Mouse (Mus musculus): ENCODE results near the gene Esrrg.

Esrrg gene

GRCm38 (mm10) chr1:187975465-187976352 lies 367.1 kb downstream of the Esrrg start:
- in situ Hi-C loops (cut with MboI, MseI): no loop called here

- in situ Hi-C loops (cut with MboI, MseI): no loop called here
Observed at GRCm38 (mm10) chr1:187976353-187976730, 367.8 kb downstream of the Esrrg start.

GRCm38 (mm10) chr1:187981028-187981427 lies 372.4 kb downstream of the Esrrg start:
- in situ Hi-C loops (cut with MboI, MseI): no loop called here

GRCm38 (mm10) chr1:187983177-187983576 lies 374.6 kb downstream of the Esrrg start:
- in situ Hi-C loops (cut with MboI, MseI): no loop called here

GRCm38 (mm10) chr1:187990161-187990560 lies 381.6 kb downstream of the Esrrg start:
- in situ Hi-C loops (cut with MboI, MseI): no loop called here

- in situ Hi-C loops (cut with MboI, MseI): no loop called here
Observed at GRCm38 (mm10) chr1:187997584-187998338, 389.2 kb downstream of the Esrrg start.

GRCm38 (mm10) chr1:187999121-187999520 lies 390.5 kb downstream of the Esrrg start:
- in situ Hi-C loops (cut with MboI, MseI): no loop called here

- in situ Hi-C loops (cut with MboI, MseI): no loop called here
Observed at GRCm38 (mm10) chr1:188000189-188000588, 391.6 kb downstream of the Esrrg start.

GRCm38 (mm10) chr1:188006820-188007491 lies 398.4 kb downstream of the Esrrg start:
- in situ Hi-C loops (cut with MboI, MseI): no loop called here

GRCm38 (mm10) chr1:188008476-188008875 lies 399.9 kb downstream of the Esrrg start:
- in situ Hi-C loops (cut with MboI, MseI): no loop called here

- in situ Hi-C loops (cut with MboI, MseI): no loop called here
Observed at GRCm38 (mm10) chr1:188009868-188010267, 401.3 kb downstream of the Esrrg start.

- in situ Hi-C loops (cut with MboI, MseI): no loop called here
Observed at GRCm38 (mm10) chr1:188010860-188011259, 402.3 kb downstream of the Esrrg start.

- in situ Hi-C loops (cut with MboI, MseI): no loop called here
Observed at GRCm38 (mm10) chr1:188014411-188014810, 405.8 kb downstream of the Esrrg start.

GRCm38 (mm10) chr1:188017956-188018862 lies 409.6 kb downstream of the Esrrg start:
- in situ Hi-C loops (cut with MboI, MseI): no loop called here

- in situ Hi-C loops (cut with MboI, MseI): no loop called here
Observed at GRCm38 (mm10) chr1:188029205-188029604, 420.6 kb downstream of the Esrrg start.

GRCm38 (mm10) chr1:188030116-188030515 lies 421.5 kb downstream of the Esrrg start:
- in situ Hi-C loops (cut with MboI, MseI): no loop called here

GRCm38 (mm10) chr1:188031276-188031675 lies 422.7 kb downstream of the Esrrg start:
- in situ Hi-C loops (cut with MboI, MseI): no loop called here

GRCm38 (mm10) chr1:188035957-188036356 lies 427.4 kb downstream of the Esrrg start:
- in situ Hi-C loops (cut with MboI, MseI): no loop called here

- in situ Hi-C loops (cut with MboI, MseI): no loop called here
Observed at GRCm38 (mm10) chr1:188046691-188047121, 438.1 kb downstream of the Esrrg start.

- in situ Hi-C loops (cut with MboI, MseI): no loop called here
Observed at GRCm38 (mm10) chr1:188047148-188047547, 438.6 kb downstream of the Esrrg start.

GRCm38 (mm10) chr1:188055888-188056287 lies 447.3 kb downstream of the Esrrg start:
- in situ Hi-C loops (cut with MboI, MseI): no loop called here
